Mouse (Mus musculus): Measurements from ENCODE around the gene 2410131K14Rik. TPM values are rescaled to one million over a fixed set of nuclear protein-coding genes. Genes with fewer than 3 reads are reported as not detected.

2410131K14Rik gene
- total RNA-seq, 2 experiments from 2014 or later, result 3.7 to 4.6 TPM

- DNase-seq (ENCODE audit: low spot score in 2 of 2), result no peak
These were observed 15.0 kb downstream of the 2410131K14Rik start for GRCm38 (mm10) chr5:118260055-118260454.

GRCm38 (mm10) chr5:118260642-118261041, 15.6 kb downstream of the 2410131K14Rik start:
- DNase-seq (ENCODE audit: low spot score in 2 of 2), result no peak

GRCm38 (mm10) chr5:118261181-118261580, 16.2 kb downstream of the 2410131K14Rik start:
- DNase-seq (ENCODE audit: low spot score in 2 of 2), result no peak

DNA sequence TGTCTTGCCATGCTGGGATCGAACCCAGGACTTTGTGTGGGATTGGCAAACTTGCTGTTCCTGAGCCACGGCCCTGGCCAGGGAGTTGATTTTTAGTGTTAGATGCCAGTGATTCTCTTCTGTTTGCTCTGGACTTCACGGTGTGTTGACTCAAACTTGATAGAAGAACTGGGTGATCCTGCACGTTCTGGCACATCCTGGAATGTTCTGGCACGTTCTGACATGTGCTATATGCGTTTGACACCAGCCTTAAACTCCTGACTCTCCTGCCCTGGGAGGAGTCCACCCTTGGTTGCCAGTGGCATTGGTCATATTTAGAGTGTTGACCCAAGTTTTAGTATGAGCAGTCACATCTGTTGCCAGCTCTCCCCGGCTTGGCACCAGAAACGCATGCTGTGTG, 17.4 kb downstream of the 2410131K14Rik start:
- DNase-seq (ENCODE audit: low spot score in 2 of 2), result no peak

GRCm38 (mm10) chr5:118264279-118264678, 19.3 kb downstream of the 2410131K14Rik start:
- no peak for DNase-seq (ENCODE audit: low spot score in 2 of 2)

GRCm38 (mm10) chr5:118265366-118265765, 20.3 kb downstream of the 2410131K14Rik start:
- DNase-seq (ENCODE audit: low spot score in 2 of 2), result no peak

DNA sequence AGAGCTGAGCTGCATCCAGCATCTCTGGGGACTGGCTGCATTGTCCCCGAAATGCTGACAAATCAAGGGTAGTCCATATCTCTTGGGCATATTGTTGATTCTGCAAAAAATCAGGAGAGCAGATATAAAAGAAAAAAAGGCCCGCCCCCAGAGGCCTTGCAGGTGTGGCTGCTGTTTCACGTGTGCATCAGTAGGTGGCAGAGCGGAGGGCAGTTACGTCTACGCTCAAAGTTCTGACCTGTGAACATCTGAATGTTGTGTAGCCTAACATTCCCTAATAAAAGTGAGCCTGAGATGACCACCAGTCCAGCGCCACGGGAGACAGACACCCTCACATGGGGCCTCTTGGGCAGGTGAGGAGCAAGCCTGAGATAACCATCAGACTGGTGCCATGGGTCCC, 21.3 kb downstream of the 2410131K14Rik start:
- DNase-seq (ENCODE audit: low spot score in 2 of 2), result no peak

- DNase-seq (ENCODE audit: low spot score in 2 of 2), result peak; percentile 75 to 84
These were observed 24.0 kb downstream of the 2410131K14Rik start for GRCm38 (mm10) chr5:118268987-118269386.

- no peak for DNase-seq (ENCODE audit: low spot score in 2 of 2)
These were observed 26.6 kb downstream of the 2410131K14Rik start for GRCm38 (mm10) chr5:118271449-118272110.

- no peak for DNase-seq (ENCODE audit: low spot score in 2 of 2)
These were observed 28.4 kb downstream of the 2410131K14Rik start for GRCm38 (mm10) chr5:118273446-118273845.

DNA sequence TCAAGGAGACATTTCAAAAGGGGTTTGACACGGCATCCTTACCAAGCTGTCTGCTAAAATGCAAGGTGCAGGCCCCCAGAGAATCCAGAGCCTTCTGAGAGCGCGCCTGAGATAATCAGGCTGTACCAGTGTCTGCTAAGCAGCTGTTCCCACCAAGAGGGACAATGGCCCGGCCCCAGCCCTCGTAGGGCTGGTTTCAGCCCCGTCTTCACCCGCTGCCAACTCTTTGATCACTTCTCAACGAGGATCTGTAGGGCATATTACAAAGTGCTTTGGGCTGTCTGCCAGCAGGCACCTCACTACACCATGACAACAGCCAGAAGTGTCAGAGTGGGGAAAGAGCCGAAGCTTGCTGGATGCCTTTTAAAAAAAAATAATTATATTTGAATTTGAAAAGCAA, 29.5 kb downstream of the 2410131K14Rik start:
- no peak for DNase-seq (ENCODE audit: low spot score in 2 of 2)

DNA sequence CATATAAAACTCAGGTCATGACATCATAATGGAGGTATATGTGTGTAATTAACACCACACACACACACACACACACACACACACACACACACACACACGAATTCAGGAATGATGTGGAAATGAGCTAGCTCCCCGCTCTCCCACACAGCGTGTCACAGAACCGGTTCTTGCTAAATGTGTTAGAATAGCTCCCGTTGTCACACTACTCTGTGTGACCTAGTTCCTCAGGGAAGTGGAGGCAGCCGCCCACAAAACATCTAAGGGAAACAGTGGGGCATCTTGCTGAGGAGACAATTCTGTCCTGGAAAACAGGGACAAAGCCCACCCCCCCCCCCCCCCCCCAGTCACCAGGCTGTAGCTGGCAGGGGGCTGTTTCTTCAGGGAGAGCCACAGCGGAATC, 31.3 kb downstream of the 2410131K14Rik start:
- no peak for DNase-seq (ENCODE audit: low spot score in 2 of 2)

- no peak for DNase-seq (ENCODE audit: low spot score in 2 of 2)
These were observed 31.7 kb downstream of the 2410131K14Rik start for GRCm38 (mm10) chr5:118276711-118277110.

DNA sequence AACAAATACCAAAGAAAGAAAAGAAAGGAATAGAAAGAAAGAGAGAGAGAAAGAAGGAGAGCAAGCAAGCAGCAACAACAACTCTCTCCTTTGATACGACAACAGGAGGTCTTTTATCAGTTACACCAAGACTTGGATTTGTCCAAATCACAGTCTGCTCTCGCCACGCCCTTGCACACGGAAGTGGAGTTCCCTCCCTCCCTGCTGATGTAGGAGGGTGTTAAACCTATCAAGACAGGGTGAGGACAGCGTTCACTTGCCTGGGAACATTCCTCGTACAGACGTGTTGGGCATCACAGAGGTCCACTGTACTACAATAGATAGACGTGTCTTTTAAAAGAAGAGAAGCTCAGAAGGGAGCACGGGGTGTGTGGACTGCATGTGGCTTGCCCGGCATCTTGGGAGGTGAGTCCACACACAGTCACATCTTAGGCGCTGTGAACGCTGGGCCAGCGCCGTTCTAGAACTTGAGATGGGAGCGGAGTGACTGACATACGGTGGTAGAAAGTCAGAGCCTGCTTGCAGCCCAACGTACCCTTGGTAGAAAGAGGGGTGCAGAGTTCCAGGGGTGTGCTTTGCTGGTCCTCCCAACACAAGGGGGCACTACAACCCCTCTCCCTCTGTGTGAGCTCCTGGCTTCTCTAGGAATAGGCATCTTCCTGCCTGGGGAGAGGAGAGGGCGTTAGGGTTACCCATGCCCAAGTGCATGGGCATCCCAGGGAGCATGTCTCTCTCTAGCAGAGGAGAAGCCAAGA, 32.9 kb downstream of the 2410131K14Rik start:
- DNase-seq (ENCODE audit: low spot score in 2 of 2), result no peak

DNA sequence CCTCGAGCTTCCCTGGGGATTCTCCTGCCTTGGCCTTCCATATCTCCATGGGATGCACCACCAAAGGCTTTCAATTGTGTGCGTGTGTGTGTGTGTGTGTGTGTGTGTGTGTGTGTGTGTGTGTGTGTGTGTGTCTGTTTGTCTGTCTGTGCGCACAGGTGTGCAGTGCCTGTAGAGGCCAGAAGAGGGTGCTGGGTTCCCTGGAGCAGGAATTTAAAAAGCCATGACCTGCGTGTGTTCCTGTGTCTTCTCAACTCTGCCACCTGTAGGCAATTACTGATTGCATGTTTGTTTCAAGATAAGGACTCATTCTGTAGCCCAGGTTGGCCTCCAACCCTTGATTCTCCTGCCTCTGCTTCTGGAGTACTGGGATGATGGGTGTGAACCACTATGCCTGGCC, 46.4 kb downstream of the 2410131K14Rik start:
- DNase-seq (ENCODE audit: low spot score in 2 of 2), result no peak

DNA sequence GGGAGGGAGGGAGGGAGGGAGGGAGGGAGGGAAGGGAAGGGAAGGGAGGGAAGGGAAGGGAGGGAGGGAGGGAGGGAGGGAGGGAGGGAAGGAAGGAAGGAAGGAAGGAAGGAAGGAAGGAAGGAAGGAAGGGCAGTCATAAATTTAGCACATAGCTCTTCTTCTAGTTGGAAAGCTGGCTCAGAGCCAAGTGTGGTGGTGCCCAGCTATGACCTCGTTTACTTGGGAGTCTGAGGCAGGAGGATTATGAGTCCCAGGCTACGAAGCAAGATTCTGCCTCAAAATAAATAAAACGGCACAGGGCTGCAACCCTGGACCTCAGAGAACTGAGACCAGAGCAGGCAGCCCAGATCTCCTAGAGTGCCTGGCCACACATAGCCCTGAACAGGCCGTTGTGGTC, 47.4 kb downstream of the 2410131K14Rik start:
- no peak for DNase-seq (ENCODE audit: low spot score in 2 of 2)

DNA sequence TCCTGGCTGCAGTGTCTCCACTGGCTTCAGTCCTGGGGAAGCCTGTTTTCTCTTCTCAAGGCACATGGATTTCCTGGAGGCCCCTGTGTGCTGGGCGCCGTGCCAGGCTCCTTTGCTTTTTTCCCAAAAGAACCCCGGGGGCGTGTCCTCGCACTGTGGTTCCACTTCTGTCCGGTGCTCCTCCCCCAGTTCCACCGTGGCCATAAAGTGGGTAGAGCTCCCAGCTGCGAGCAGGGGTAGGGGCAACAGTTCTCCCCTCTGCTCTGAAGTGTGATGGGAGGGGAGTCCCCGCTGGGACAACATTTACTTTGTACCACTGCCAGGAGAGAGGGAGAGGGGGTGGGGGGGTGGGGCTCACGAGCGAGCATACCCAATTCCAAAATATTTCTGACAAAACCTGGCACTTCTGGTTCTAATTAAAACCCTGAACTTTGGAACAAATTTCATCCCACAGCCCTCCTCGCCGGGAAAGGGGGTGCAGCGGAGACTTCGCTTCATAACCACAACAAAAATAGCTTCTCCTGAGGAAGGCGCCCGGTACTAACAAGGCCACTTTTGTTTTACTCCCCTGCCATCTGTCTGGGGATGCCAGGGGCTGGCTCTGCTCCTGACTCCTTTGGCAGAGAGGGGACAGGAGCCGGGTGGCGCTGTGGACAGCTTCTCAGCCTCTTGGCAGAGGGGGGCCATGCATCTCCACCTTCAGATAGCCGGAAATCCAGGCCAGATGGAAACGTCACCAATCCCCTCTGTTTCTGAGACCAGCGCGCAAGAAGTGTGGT, 49.2 kb downstream of the 2410131K14Rik start:
- peak; percentile 88 to 95 for DNase-seq (ENCODE audit: low spot score in 2 of 2)

GRCm38 (mm10) chr5:118294865-118295258, 49.8 kb downstream of the 2410131K14Rik start:
- DNase-seq (ENCODE audit: low spot score in 2 of 2), result no peak

DNA sequence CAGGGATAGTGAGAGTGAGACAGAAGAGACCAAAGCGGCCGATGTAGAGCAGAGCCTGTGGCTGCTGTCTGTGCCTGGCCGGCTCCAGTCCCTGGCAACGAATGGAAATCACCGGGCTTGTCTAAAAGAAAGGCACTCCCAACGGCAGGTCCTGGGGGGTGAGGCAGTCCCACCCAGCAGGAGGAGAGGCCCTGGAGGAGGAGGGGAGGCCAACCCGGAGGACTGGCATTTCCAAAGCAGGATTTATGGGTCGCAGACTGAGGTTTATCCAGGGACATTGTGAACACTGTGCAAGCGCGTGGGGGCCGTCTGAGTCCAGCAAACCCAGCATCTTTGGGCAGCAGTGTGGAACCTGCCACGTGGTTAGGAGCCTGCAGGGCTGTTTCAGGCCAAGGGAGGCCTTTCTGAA, 52.3 kb downstream of the 2410131K14Rik start:
- DNase-seq (ENCODE audit: low spot score in 2 of 2), result no peak

GRCm38 (mm10) chr5:118299720-118300400, 54.8 kb downstream of the 2410131K14Rik start:
- no peak for DNase-seq (ENCODE audit: low spot score in 2 of 2)

DNA sequence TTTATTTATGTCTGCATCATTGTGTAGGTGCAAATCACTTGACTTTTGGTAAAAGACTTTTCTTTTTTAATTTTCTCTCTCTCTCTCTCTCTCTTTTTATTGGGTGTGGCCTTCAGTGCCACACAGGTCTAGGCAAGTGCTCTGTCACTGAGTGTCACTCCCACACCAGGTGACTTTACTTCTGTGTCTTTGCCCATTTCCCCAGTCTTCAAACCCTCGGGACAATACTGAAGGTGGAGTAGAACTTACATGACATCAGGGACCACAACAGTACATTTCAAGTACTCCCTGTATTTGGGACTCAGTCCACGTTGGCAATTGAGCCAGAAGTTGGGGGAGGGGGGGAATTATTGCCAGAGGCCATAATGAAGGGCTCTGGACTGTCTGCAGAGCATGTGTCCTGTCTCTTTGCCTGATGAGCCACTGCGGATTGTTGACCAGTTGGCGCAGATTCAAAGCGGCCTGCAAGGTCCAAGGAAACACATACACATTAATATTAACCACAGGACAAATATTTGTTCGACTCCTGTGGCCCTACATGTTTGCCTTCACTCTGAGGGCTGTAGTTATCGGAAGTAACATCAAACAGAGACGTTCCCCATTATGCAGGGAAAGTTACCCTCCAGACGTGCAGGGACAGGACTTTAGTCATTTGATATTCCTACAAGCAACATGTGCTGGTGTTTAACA, 57.6 kb downstream of the 2410131K14Rik start:
- no peak for DNase-seq (ENCODE audit: low spot score in 2 of 2)
